Mouse (Mus musculus) embryonic facial prominence, embryonic 11.5 days (tissue): Measurements from ENCODE around the gene Tshz3. TPM values are rescaled to one million over a fixed set of nuclear protein-coding genes. Genes with fewer than 3 reads are reported as not detected.

Experiments
- ATAC-seq: fragments of 200-750 bp; cut with Nextera tagmentation; replicated peaks from 2 replicates; pipeline ENCODE4 v1.8.0; 2017; ENCODE audit warnings: low read depth; ENCODE audit not compliant: insufficient number of reproducible peaks, low FRiP score, low TSS enrichment
- DNase-seq: peaks from one replicate; pipeline ENCODE4 v3.0.0-alpha.2; 2015; ENCODE audit warnings: low spot score
- H3K27ac ChIP-seq: fragments of 300-500 bp; sonication (generic); replicated peaks from 2 replicates; pipeline ENCODE4 v1.5.1; 2014; ENCODE audit warnings: mild to moderate bottlenecking, low read depth, low read length, control low read depth
- H3K27me3 ChIP-seq: fragments of 300-500 bp; sonication (generic); 2 replicates; pipeline ENCODE4 v1.6.1; 2014; ENCODE audit warnings: mild to moderate bottlenecking, low read length, moderate library complexity, mixed read lengths; ENCODE audit not compliant: control insufficient read depth, insufficient read depth
- H3K36me3 ChIP-seq: fragments of 300-500 bp; sonication (generic); replicated peaks from 2 replicates; pipeline ENCODE4 v1.6.1; 2014; ENCODE audit warnings: low read depth, mild to moderate bottlenecking, low read length, moderate library complexity, mixed read lengths; ENCODE audit not compliant: control insufficient read depth, insufficient read depth
- H3K4me1 ChIP-seq: fragments of 300-500 bp; sonication (generic); 2 replicates; pipeline ENCODE4 v1.6.1; 2014; ENCODE audit warnings: low read length, mixed read lengths; ENCODE audit not compliant: control insufficient read depth, insufficient read depth
- H3K4me2 ChIP-seq: fragments of 300-500 bp; sonication (generic); 2 replicates; pipeline ENCODE4 v1.6.1; 2014; ENCODE audit warnings: low read depth, mild to moderate bottlenecking, control low read depth, low read length, moderate library complexity
- H3K4me3 ChIP-seq: fragments of 300-500 bp; sonication (generic); 2 replicates; pipeline ENCODE4 v1.5.1; 2014; ENCODE audit warnings: low read depth, low read length, control low read depth
- H3K9ac ChIP-seq: fragments of 300-500 bp; sonication (generic); replicated peaks from 2 replicates; pipeline ENCODE4 v1.6.1; 2014; ENCODE audit warnings: mild to moderate bottlenecking, control low read depth, low read length
- H3K9me3 ChIP-seq: fragments of 300-500 bp; sonication (generic); replicated peaks from 2 replicates; pipeline ENCODE4 v1.6.1; 2016; ENCODE audit warnings: mild to moderate bottlenecking, low read length, inconsistent platforms, mixed read lengths; ENCODE audit not compliant: control insufficient read depth
- WGBS: fragments of 180-500 bp; shearing (Covaris S2); extraction: QIAGEN DNeasy Blood & Tissue Kit; methylation state at CpG from one replicate; pipeline ENCODE4 v1.1.7; 2014; 5-methylcytosine and 5-hydroxymethylcytosine counted together
- polyA plus RNA-seq: library from polyadenylated mRNA; unstranded; fragments of >200 nt; fragmentation: Nextera tagmentation; extraction: Ambion mirVana; gene quantifications from 2 replicates; pipeline ENCODE4 v1.2.1, GENCODE M21; 2014

The Tshz3 gene
- polyA plus RNA-seq, 1 experiment from 2014 or later = 3.7 TPM

- no peak overlapping the region for H3K27ac ChIP-seq
- H3K4me2 ChIP-seq = no peak overlapping the region
- no peaks in the 10 kb centered on the region for H3K36me3 ChIP-seq
- H3K4me3 ChIP-seq = no peak overlapping the region
- no peak overlapping the region for H3K9ac ChIP-seq
- H3K9me3 ChIP-seq = no peaks in the 10 kb centered on the region
- H3K4me1 ChIP-seq = no peaks in the 10 kb centered on the region
- peaks cover 24% of the 10 kb centered on the region for H3K27me3 ChIP-seq
- WGBS = 12% methylated on average over 8 of the region's 8 CpGs
- DNase-seq (no peak), ATAC-seq (no peak)
Measured at GRCm38 (mm10) chr7:36678031-36678430, 19.9 kb upstream of the Tshz3 start.

GRCm38 (mm10) chr7:36678510-36678909, 19.4 kb upstream of the Tshz3 start:
- ATAC-seq (no peak), DNase-seq (peak; percentile 40)
- no peak overlapping the region for H3K4me3 ChIP-seq
- no peaks in the 10 kb centered on the region for H3K4me1 ChIP-seq
- WGBS = 4% methylated on average over 10 of the region's 10 CpGs
- no peak overlapping the region for H3K4me2 ChIP-seq
- no peaks in the 10 kb centered on the region for H3K36me3 ChIP-seq
- H3K27ac ChIP-seq = no peak overlapping the region
- no peak overlapping the region for H3K9ac ChIP-seq
- H3K9me3 ChIP-seq = no peaks in the 10 kb centered on the region
- H3K27me3 ChIP-seq = peaks cover 24% of the 10 kb centered on the region

- Histone ChIP-seq H3K9ac (no peak overlapping the region), H3K4me2 (no peak overlapping the region), H3K4me3 (no peak overlapping the region), H3K9me3 (no peaks in the 10 kb centered on the region), H3K27me3 (peaks cover 24% of the 10 kb centered on the region), H3K36me3 (no peaks in the 10 kb centered on the region), H3K4me1 (no peaks in the 10 kb centered on the region), H3K27ac (no peak overlapping the region)
- DNase-seq (no peak), ATAC-seq (no peak)
- 7% methylated on average over 9 of the region's 9 CpGs for WGBS
Measured at GRCm38 (mm10) chr7:36679031-36679618, 18.8 kb upstream of the Tshz3 start.

GRCm38 (mm10) chr7:36679866-36680458, 18.0 kb upstream of the Tshz3 start:
- under 1% methylated on average over 18 of the region's 18 CpGs for WGBS
- Histone ChIP-seq H3K27me3 (peaks cover 24% of the 10 kb centered on the region), H3K4me2 (peak overlapping the region; percentile 29), H3K36me3 (no peaks in the 10 kb centered on the region), H3K9me3 (no peaks in the 10 kb centered on the region), H3K4me1 (no peaks in the 10 kb centered on the region), H3K9ac (peak overlapping the region; percentile 14; the same call in 1 of the 2 replicates), H3K27ac (no peak overlapping the region), H3K4me3 (0 out of 2 replicates have a peak overlapping the region, but pooled peaks have one; percentile 14)
- ATAC-seq (no peak), DNase-seq (peak; percentile 29)

GRCm38 (mm10) chr7:36687508-36687907, 10.4 kb upstream of the Tshz3 start:
- Histone ChIP-seq H3K27ac (no peak overlapping the region), H3K27me3 (peaks cover 31% of the 10 kb centered on the region), H3K9ac (no peak overlapping the region), H3K36me3 (no peaks in the 10 kb centered on the region), H3K9me3 (no peaks in the 10 kb centered on the region), H3K4me1 (no peaks in the 10 kb centered on the region), H3K4me2 (no peak overlapping the region), H3K4me3 (no peak overlapping the region)
- DNase-seq (no peak), ATAC-seq (no peak)
- WGBS = 95% methylated on average over 1 of the region's 1 CpGs

- DNase-seq (no peak), ATAC-seq (no peak)
- Histone ChIP-seq H3K27ac (no peak overlapping the region), H3K9me3 (no peaks in the 10 kb centered on the region), H3K4me3 (no peak overlapping the region), H3K4me2 (no peak overlapping the region), H3K27me3 (peaks cover 44% of the 10 kb centered on the region), H3K36me3 (no peaks in the 10 kb centered on the region), H3K4me1 (no peaks in the 10 kb centered on the region), H3K9ac (no peak overlapping the region)
- 65% methylated on average over 7 of the region's 7 CpGs for WGBS
Measured at GRCm38 (mm10) chr7:36689049-36689793, 8.7 kb upstream of the Tshz3 start.

GRCm38 (mm10) chr7:36690551-36690950, 7.4 kb upstream of the Tshz3 start:
- Histone ChIP-seq H3K4me2 (no peak overlapping the region; the same call in 1 of the 2 replicates), H3K4me1 (peaks cover 5% of the 10 kb centered on the region), H3K27me3 (peaks cover 51% of the 10 kb centered on the region), H3K9ac (no peak overlapping the region), H3K36me3 (no peaks in the 10 kb centered on the region), H3K9me3 (no peaks in the 10 kb centered on the region), H3K27ac (no peak overlapping the region), H3K4me3 (no peak overlapping the region)
- DNase-seq (peak; percentile 13), ATAC-seq (no peak)
- WGBS = under 1% methylated on average over 19 of the region's 19 CpGs

- Histone ChIP-seq H3K4me1 (peaks cover 8% of the 10 kb centered on the region), H3K9ac (no peak overlapping the region), H3K4me2 (no peak overlapping the region), H3K36me3 (no peaks in the 10 kb centered on the region), H3K4me3 (no peak overlapping the region), H3K27me3 (peaks cover 54% of the 10 kb centered on the region), H3K9me3 (no peaks in the 10 kb centered on the region), H3K27ac (no peak overlapping the region)
- WGBS = 2% methylated on average over 14 of the region's 14 CpGs
- DNase-seq (no peak), ATAC-seq (no peak)
Measured at GRCm38 (mm10) chr7:36691617-36692016, 6.3 kb upstream of the Tshz3 start.
